16 mouse cellular contexts compared by ENCODE assay signal in the genomic region with DNA sequence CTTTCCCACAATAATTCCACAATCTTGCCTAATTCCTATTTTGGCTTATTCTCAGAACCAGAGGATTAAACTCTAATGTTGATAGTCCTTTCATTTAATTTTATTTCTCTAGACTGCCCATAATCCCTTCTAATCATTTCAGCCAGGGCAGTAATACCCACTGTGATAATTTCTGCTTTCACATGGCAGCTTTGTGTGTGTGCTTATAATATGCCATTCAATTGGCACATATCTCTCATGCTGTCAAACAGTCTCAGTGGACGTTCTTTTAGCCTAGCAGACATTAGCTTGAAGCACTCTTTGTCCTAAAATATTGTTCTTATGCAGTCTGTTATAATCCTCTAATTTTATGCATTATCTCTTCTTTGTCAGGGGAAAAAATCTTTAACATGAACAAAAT.
"Had no signal": no experiment of that assay in that cellular context is flagged by ENCODE, and none has a peak within 500 bp of the region (broad histone marks: within the 10 kb centered on the region; RNA-seq: fewer than 3 reads in every experiment).

No protein-coding gene starts in this region.

- DNase-seq: kidney, adult 2 months; kidney, postnatal 36 days; layer of hippocampus, postnatal 36 days; liver, postnatal 0 days; lung, embryonic 14.5 days; thymus, adult 18-20 months; thymus, postnatal 36 days had no signal

- H3K36me3 ChIP-seq: intestine, embryonic 15.5 days; midbrain, embryonic 12.5 days had no signal

- H3K4me3 ChIP-seq: intestine, embryonic 15.5 days; left cerebral cortex, adult 2 months; megakaryocyte, embryonic 14.5 days; midbrain, embryonic 12.5 days had no signal

- H3K9me3 ChIP-seq: intestine, embryonic 15.5 days; midbrain, embryonic 12.5 days had no signal

- H3K4me2 ChIP-seq: intestine, embryonic 15.5 days; liver, embryonic 11.5 days; lung, embryonic 14.5 days; midbrain, embryonic 12.5 days had no signal

- H3K9ac ChIP-seq: intestine, embryonic 15.5 days; liver, embryonic 14.5 days; liver, postnatal 0 days; lung, embryonic 14.5 days; midbrain, embryonic 12.5 days had no signal

- ATAC-seq: intestine, embryonic 15.5 days; liver, postnatal 0 days; lung, postnatal 0 days had no signal

- H3K4me1 ChIP-seq: intestine, embryonic 15.5 days; megakaryocyte, embryonic 14.5 days; midbrain, embryonic 12.5 days had no signal

- H3K27ac ChIP-seq: intestine, embryonic 15.5 days; kidney, postnatal 0 days; left cerebral cortex, adult 2 months; liver, embryonic 14.5 days; macrophage; midbrain, embryonic 12.5 days had no signal

- H3K27me3 ChIP-seq: intestine, embryonic 15.5 days; megakaryocyte, embryonic 14.5 days; midbrain, embryonic 12.5 days had no signal
